Mouse (Mus musculus) CH12.LX (cell line): ENCODE data around the gene Ncoa5. TPM values are rescaled to one million over a fixed set of nuclear protein-coding genes. Genes with fewer than 3 reads are reported as not detected.

Experiments used
- DNase-seq: peaks from one replicate; pipeline ENCODE4 v3.0.0-alpha.2; 2013; ENCODE audit errors: extremely low read depth
- H3K27ac ChIP-seq: 2 replicates; pipeline ENCODE4 v1.5.1; 2012; ENCODE audit warnings: low read depth, mild to moderate bottlenecking, control low read depth, moderate library complexity; ENCODE audit not compliant: insufficient read depth
- H3K27me3 ChIP-seq: replicated peaks from 2 replicates; pipeline ENCODE3; 2012; ENCODE audit warnings: inconsistent platforms
- H3K36me3 ChIP-seq, 2 experiments: replicated peaks in 1 of 2; 2 replicates each; pipeline versions ENCODE3 to v1.6.1; 2012; ENCODE audit warnings: inconsistent platforms in 1 of 2, low read length in 1 of 2, mild to moderate bottlenecking in 1 of 2, mixed read lengths in 1 of 2, moderate library complexity in 1 of 2; ENCODE audit not compliant: control insufficient read depth in 1 of 2, insufficient read depth in 1 of 2
- H3K4me1 ChIP-seq, 2 experiments: 2 replicates each; pipeline ENCODE4 v1.6.1; 2012; ENCODE audit warnings: inconsistent platforms in 1 of 2, moderate library complexity in 1 of 2; ENCODE audit not compliant: insufficient read depth in 2 of 2, control insufficient read depth in 1 of 2
- H3K4me2 ChIP-seq: 2 replicates; pipeline ENCODE4 v1.6.1; 2012; ENCODE audit warnings: low read depth, mild to moderate bottlenecking, control low read depth; ENCODE audit not compliant: poor library complexity, insufficient read depth, severe bottlenecking
- H3K4me3 ChIP-seq, 3 experiments: fragments of 150-350 bp in 1 of 3; sonication (generic) in 1 of 3; replicated peaks in 1 of 3; 2 replicates each; pipeline versions ENCODE3 to v1.5.1; 2011 to 2012; ENCODE audit warnings: low read depth in 2 of 3, low read length in 2 of 3, mild to moderate bottlenecking in 2 of 3, moderate library complexity in 2 of 3, control low read depth in 1 of 3, improper control_type of control experiment in 1 of 3, inconsistent platforms in 1 of 3, mixed read lengths in 1 of 3; ENCODE audit not compliant: poor library complexity in 1 of 3
- H3K79me2 ChIP-seq: replicated peaks from 2 replicates; pipeline ENCODE4 v1.6.1; 2012; ENCODE audit warnings: mild to moderate bottlenecking, moderate library complexity; ENCODE audit not compliant: control insufficient read depth, poor library complexity, insufficient read depth, severe bottlenecking; ENCODE audit errors: extremely low read depth
- H3K9ac ChIP-seq: 2 replicates; pipeline ENCODE4 v1.6.1; 2012; ENCODE audit warnings: low read depth, mild to moderate bottlenecking, control low read depth, moderate library complexity; ENCODE audit not compliant: insufficient read depth
- H3K9me3 ChIP-seq: replicated peaks from 2 replicates; pipeline ENCODE3; 2012; ENCODE audit warnings: low read length, inconsistent platforms, mixed read lengths
- BHLHE40 ChIP-seq: IDR thresholded peaks from 2 replicates; pipeline ENCODE4 v1.6.1; 2011; ENCODE audit warnings: mild to moderate bottlenecking, low read depth, low read length, improper control_type of control experiment
- CHD1 ChIP-seq: IDR thresholded peaks from 2 replicates; pipeline ENCODE4 v1.6.1; 2012; ENCODE audit warnings: low read depth, low read length, improper control_type of control experiment, inconsistent platforms
- HCFC1 ChIP-seq: IDR thresholded peaks from 2 replicates; pipeline ENCODE4 v1.6.1; 2012; ENCODE audit warnings: low read depth, mild to moderate bottlenecking, inconsistent platforms, low read length, improper control_type of control experiment
- IRF4 ChIP-seq: IDR thresholded peaks from 2 replicates; pipeline ENCODE4 v1.6.1; 2014; ENCODE audit warnings: low read depth, mild to moderate bottlenecking, inconsistent platforms, low read length, improper control_type of control experiment
- KAT2A ChIP-seq: IDR thresholded peaks from 2 replicates; pipeline ENCODE4 v1.6.1; 2012; ENCODE audit warnings: low read length, improper control_type of control experiment, inconsistent platforms; ENCODE audit not compliant: insufficient replicate concordance
- MAX ChIP-seq: IDR thresholded peaks from 2 replicates; pipeline ENCODE4 v1.6.1; 2011; ENCODE audit warnings: low read length, improper control_type of control experiment
- MAZ ChIP-seq: IDR thresholded peaks from 2 replicates; pipeline ENCODE4 v1.6.1; 2012; ENCODE audit warnings: low read depth, mild to moderate bottlenecking, inconsistent platforms, low read length, improper control_type of control experiment, moderate library complexity
- MEF2A ChIP-seq: IDR thresholded peaks from 2 replicates; pipeline ENCODE4 v1.6.1; 2014; ENCODE audit warnings: low read depth, mild to moderate bottlenecking, inconsistent platforms, low read length, improper control_type of control experiment, borderline replicate concordance
- MYC ChIP-seq: IDR thresholded peaks from 2 replicates; pipeline ENCODE4 v1.6.1; 2011; ENCODE audit warnings: low read depth, mild to moderate bottlenecking, improper control_type of control experiment, low read length
- NELFE ChIP-seq: IDR thresholded peaks from 2 replicates; pipeline ENCODE4 v1.6.1; 2011; ENCODE audit warnings: low read depth, low read length, improper control_type of control experiment
- RCOR1 ChIP-seq: conservative IDR thresholded peaks from 2 replicates; pipeline ENCODE4 v1.6.1; 2012; ENCODE audit warnings: low read depth, mild to moderate bottlenecking, inconsistent platforms, low read length, improper control_type of control experiment
- SIN3A ChIP-seq: IDR thresholded peaks from 2 replicates; pipeline ENCODE4 v1.6.1; 2012; ENCODE audit warnings: low read length, improper control_type of control experiment, inconsistent platforms
- TBP ChIP-seq: conservative IDR thresholded peaks from 2 replicates; pipeline ENCODE4 v1.6.1; 2011; ENCODE audit warnings: low read depth, low read length, improper control_type of control experiment
- UBTF ChIP-seq: IDR thresholded peaks from 2 replicates; pipeline ENCODE4 v1.6.1; 2012; ENCODE audit warnings: low read depth, mild to moderate bottlenecking, inconsistent platforms, low read length, improper control_type of control experiment, moderate library complexity
- USF1 ChIP-seq: IDR thresholded peaks from 2 replicates; pipeline ENCODE4 v1.6.1; 2014; ENCODE audit warnings: low read depth, mild to moderate bottlenecking, inconsistent platforms, low read length, improper control_type of control experiment
- USF2 ChIP-seq: conservative IDR thresholded peaks from 2 replicates; pipeline ENCODE4 v1.6.1; 2011; ENCODE audit warnings: low read depth, low read length, improper control_type of control experiment
- dilution Hi-C: fragments of 300-500 bp; cut with MboI; formaldehyde crosslinking; loops from 2 replicates; pipeline ENCODE4 v1.14.3; 2020; ENCODE audit warnings: low sequenced_read_pairs; ENCODE audit not compliant: extremely low pct_unique_long_range_greater_than_20kb, extremely low pct_ligation_motif_present
- in situ Hi-C: fragments of 300-500 bp; cut with MboI; formaldehyde crosslinking; loops from 3 replicates; pipeline ENCODE4 v1.14.3; 2019; ENCODE audit warnings: low sequenced_read_pairs, low pct_ligation_motif_present, low pct_unique_long_range_greater_than_20kb, mixed read lengths
- polyA plus RNA-seq: library from polyadenylated mRNA; unstranded; fragments of >175 nt; gene quantifications from 2 replicates; pipeline ENCODE4 v1.2.1, GENCODE M21; 2012; ENCODE audit warnings: low read depth; ENCODE audit not compliant: insufficient read length
- total RNA-seq, 2 experiments: library from RNA; depleted of rRNA; stranded (reverse); fragments of 300-350 nt in 1 of 2; fragments of >200 nt in 1 of 2; gene quantifications; 2 replicates each; pipeline ENCODE4 v1.2.3; 2012 to 2014

The Ncoa5 gene
- total and polyA plus RNA-seq, 3 experiments, result 18.6 to 46.4 (median 20.1) TPM

DNA sequence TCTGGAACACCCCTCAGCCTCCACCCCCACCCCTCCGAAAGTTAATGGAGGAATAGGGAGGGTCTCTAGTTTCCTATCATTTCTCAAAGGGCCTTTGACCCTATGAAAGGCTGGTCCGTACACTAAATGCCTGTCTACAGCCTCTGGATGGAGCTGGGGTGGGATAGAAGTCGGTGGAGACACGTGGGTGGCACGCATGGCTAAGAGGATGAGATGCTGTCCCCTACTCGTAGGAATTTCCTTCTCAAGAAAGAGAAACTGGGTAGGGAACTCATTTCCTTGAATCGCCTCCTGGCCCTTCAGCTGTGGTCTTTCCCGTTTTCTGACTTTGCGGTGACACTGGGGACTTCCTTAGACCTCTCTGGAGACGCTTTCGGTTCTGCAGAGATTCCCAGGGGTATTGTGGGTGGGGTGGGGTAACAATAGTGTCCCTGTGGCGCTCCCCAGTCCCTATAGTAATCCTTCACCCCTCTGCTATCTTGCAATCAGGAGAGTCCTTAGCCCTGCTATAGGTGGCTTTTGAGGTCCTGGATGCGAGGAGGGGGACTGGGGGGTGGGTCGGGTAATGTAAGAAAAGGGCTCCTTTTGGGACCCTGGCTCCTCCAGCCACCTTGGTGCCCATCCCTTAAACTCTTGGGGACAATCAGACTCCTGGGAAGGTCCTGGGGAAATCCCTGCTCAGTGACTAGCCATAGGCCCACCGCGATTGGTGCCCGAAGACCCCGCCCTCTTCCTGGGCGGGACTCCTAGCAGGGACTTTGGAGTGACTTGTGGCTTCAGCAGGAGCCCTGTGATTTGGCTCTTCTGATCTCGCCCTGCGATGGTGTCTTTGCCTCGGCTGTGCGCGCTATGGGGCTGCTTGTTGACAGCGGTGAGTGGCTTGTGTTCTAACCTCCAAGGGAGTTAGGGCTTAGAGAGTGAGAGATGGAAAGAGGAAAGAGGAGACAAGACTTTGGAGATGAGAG is 20.5 kb upstream of the Ncoa5 start, which contains the start of gene Cd40 (continued):
- TF ChIP-seq TBP (peak; percentile 97), MAZ (no peak), HCFC1 (peak; percentile 30; the same call in 1 of the 2 replicates), CHD1 (no peak), MYC (peak; percentile 91), IRF4 (peak; percentile 90), KAT2A (0 out of 2 replicates have a peak, but pooled peaks have one; percentile 64), UBTF (no peak; the same call in 1 of the 2 replicates), USF1 (no peak), BHLHE40 (peak; percentile 93), MAX (peak; percentile 88), MEF2A (peak; percentile 80), USF2 (no peak), RCOR1 (peak; percentile 80; the same call in 1 of the 2 replicates), NELFE (peak; percentile 98)

- no peak for DNase-seq
- TF ChIP-seq IRF4, result no peak
- TF ChIP-seq SIN3A, result no peak
- in situ Hi-C loops (no loop called here), dilution Hi-C loops (no loop called here)
- Histone ChIP-seq H3K4me3 (no peak overlapping the region), H3K36me3 (no peaks in the 10 kb centered on the region), H3K27ac (no peak overlapping the region), H3K79me2 (no peaks in the 10 kb centered on the region), H3K27me3 (no peaks in the 10 kb centered on the region), H3K9me3 (peaks cover 11% of the 10 kb centered on the region), H3K4me1 (peaks cover 6 to 9% of the 10 kb centered on the region in 2 experiments; a peak in 3 of 4 replicates), H3K9ac (no peak overlapping the region), H3K4me2 (no peak overlapping the region)
These were observed 16.9 kb upstream of the Ncoa5 start for GRCm38 (mm10) chr2:165051566-165051965.
